Mouse (Mus musculus) 416B (cell line): ENCODE data around the gene Ssr2.

ENCODE experiments used
- DNase-seq: peaks from one replicate; pipeline ENCODE4 v3.0.0; 2011; ENCODE audit warnings: low read depth

Gene Ssr2

GRCm38 (mm10) chr3:88575540-88575939 is at the start of gene Ssr2:
TSS of gene Ssr2 (plus strand) at chr3:88575876.
- no peak for DNase-seq

GRCm38 (mm10) chr3:88526157-88527131 is 49.2 kb upstream of the Ssr2 start:
- DNase-seq: peak; percentile 91

GRCm38 (mm10) chr3:88527565-88527964 is 48.1 kb upstream of the Ssr2 start:
- no peak for DNase-seq

GRCm38 (mm10) chr3:88528646-88529045 is 47.0 kb upstream of the Ssr2 start:
- DNase-seq: no peak

- DNase-seq: no peak
Measured at GRCm38 (mm10) chr3:88529204-88530000, 46.3 kb upstream of the Ssr2 start.

- no peak for DNase-seq
Measured at GRCm38 (mm10) chr3:88530082-88530864, 45.4 kb upstream of the Ssr2 start.

GRCm38 (mm10) chr3:88531348-88532298 is 44.1 kb upstream of the Ssr2 start:
- DNase-seq: peak; percentile 81

GRCm38 (mm10) chr3:88532299-88532674 is 43.4 kb upstream of the Ssr2 start, which contains the start of gene Mex3a:
TSS of gene Mex3a (plus strand) at chr3:88532395.
- no peak for DNase-seq

GRCm38 (mm10) chr3:88532689-88533511 is 42.8 kb upstream of the Ssr2 start:
- no peak for DNase-seq

GRCm38 (mm10) chr3:88533706-88534105 is 42.0 kb upstream of the Ssr2 start:
- no peak for DNase-seq

GRCm38 (mm10) chr3:88535005-88535404 is 40.7 kb upstream of the Ssr2 start:
- DNase-seq: no peak

- DNase-seq: no peak
Measured at GRCm38 (mm10) chr3:88535527-88535926, 40.1 kb upstream of the Ssr2 start.

GRCm38 (mm10) chr3:88536103-88536930 is 39.4 kb upstream of the Ssr2 start:
- no peak for DNase-seq

GRCm38 (mm10) chr3:88537146-88537545 is 38.5 kb upstream of the Ssr2 start:
- DNase-seq: no peak

- no peak for DNase-seq
Measured at GRCm38 (mm10) chr3:88538271-88539145, 37.2 kb upstream of the Ssr2 start.

- no peak for DNase-seq
Measured at GRCm38 (mm10) chr3:88539397-88539796, 36.3 kb upstream of the Ssr2 start.

- no peak for DNase-seq
Measured at GRCm38 (mm10) chr3:88540085-88540484, 35.6 kb upstream of the Ssr2 start.
